Mouse (Mus musculus) hematopoietic stem cell, adult 5-6 weeks (primary cell): ENCODE measurements around the gene Ino80e. TPM values are rescaled to one million over a fixed set of nuclear protein-coding genes. Genes with fewer than 3 reads are reported as not detected.

Experiments used
- ATAC-seq, 2 experiments: fragments of 125-278 bp in 1 of 2; replicated peaks in 1 of 2; 2 replicates each; pipeline ENCODE4 v1.8.0; 2016 to 2017; ENCODE audit warnings: inconsistent platforms in 2 of 2, mild to moderate bottlenecking in 2 of 2, moderate number of reproducible peaks in 2 of 2, low read depth in 1 of 2, moderate TSS enrichment in 1 of 2; ENCODE audit not compliant: low FRiP score in 2 of 2, poor library complexity in 2 of 2, severe bottlenecking in 2 of 2, insufficient read depth in 1 of 2, low TSS enrichment in 1 of 2
- total RNA-seq: library from RNA; stranded (forward); fragments of 172-1452, 232-1000 nt; gene quantifications from 2 replicates; pipeline ENCODE4 v1.2.3, GENCODE M21; 2017

Ino80e gene
- total RNA-seq, 1 experiment from 2014 or later, result 33.2 TPM

DNA sequence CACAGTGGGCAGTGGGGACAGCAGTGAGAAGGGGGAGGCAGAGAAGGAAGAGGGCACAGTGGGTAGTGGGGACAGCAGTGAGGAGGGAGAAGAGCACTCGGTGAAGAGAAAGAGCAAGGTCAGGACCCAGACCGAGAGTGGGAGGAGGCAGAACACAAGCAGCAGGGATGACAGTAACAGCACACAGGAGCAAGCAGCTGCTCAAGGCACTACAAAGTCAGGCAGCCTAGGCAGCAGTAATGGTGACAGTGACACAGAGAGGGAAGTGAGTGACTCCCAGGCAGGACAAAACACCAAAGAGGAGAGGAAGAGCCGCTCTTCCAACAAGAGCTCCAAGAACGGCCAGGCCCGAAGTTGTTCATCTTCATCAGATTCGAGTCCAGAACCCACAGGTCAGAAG lies 1.6 kb upstream of the Ino80e start:
- ATAC-seq, result no peak

- ATAC-seq, result peak; percentile 90 to 92
These were observed 597 bp downstream of the Ino80e start, which contains the start of gene Hirip3 for GRCm38 (mm10) chr7:126861429-126862130. TSS of gene Hirip3 (plus strand) at chr7:126861972.

- ATAC-seq, result no peak
These were observed 1.2 kb downstream of the Ino80e start for GRCm38 (mm10) chr7:126860987-126861386.

GRCm38 (mm10) chr7:126856741-126857420 lies 5.3 kb downstream of the Ino80e start:
- ATAC-seq, result no peak

GRCm38 (mm10) chr7:126855641-126856040 lies 6.5 kb downstream of the Ino80e start:
- ATAC-seq, result no peak

GRCm38 (mm10) chr7:126853454-126853853 lies 8.7 kb downstream of the Ino80e start:
- no peak for ATAC-seq

DNA sequence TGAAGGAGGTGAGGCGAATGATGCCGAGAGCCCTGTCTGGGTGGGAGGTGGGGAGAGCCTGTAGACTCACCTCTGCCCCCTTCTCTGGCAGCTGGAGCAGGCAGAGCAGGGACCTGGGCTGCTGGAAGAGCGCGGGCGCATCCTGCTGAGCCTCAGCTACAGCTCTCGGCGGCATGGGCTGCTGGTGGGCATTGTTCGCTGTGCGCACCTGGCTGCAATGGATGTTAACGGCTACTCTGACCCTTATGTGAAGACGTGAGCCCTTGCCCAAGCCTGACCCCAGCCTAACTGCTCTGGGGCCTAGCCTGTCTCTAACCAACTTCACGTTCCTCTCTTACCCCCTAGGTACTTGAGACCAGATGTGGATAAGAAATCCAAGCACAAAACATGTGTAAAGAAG lies 11.0 kb downstream of the Ino80e start:
- ATAC-seq, result no peak

GRCm38 (mm10) chr7:126850161-126850560 lies 12.0 kb downstream of the Ino80e start:
- no peak for ATAC-seq

DNA sequence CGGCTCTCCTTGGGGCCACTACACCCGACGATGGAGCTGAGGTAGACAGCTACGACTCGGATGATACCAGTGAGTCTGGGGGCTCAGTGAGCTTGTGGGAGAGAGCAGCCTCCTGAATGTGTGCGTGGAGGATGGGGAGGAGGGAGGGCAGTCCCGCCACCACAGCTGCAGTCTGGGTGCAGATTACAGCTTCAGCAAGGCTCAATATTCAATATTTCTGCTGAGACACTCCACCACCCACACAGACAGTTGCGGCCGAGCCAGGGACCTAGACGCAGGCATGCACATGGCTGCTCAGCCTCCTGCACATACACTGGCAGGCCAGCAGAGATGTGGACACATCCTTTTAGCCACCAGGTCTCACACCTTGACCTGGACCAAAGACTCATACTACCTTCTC lies 13.4 kb downstream of the Ino80e start:
- ATAC-seq, result no peak

DNA sequence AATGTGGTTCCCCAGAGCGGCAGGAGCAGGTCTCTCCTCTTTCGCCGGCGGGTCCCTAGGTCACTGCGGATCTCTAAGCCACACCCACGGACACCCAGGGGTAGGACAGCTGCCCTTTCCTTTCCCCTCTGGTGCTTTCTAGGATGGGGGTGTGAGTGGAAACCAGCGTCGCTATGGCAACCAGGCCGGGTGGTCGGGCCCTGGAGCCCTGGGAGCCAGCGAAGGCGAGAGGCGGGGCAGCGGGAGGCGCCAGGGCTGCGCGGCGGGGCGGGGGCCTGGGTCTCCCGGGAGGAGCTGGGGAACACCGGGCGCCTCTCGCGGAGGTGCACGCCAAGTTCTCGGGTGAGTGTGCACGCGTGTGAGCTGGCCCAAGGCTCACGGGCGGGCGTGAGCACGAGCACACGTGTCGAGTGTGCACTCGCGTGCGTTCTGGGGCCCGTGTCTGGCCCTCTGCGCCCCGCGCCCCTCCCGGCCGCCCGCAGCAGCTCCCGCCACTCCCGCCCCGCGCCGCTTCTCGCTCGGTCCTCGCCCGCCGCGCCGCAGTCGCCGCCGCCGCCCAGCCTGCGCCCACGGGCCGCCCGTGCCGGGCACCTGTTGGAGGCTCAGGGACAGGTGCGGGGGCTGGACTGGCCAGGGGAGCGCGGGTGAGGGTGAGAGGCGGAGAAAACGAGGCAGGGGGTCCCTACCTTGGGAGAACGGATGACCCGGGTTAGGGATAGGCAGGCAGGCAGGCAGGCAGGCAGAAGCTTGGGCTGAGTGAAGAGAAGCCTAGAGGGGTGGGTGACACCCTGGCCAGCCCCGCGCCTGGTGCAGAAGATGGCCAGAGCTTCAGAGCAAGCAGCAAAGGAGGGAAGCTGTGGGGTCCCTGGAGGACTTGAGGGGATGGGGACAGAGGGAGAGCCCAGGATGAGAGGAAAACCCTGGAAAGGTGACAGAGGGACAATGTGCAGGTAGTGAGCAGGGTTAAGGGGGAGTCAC lies 14.5 kb downstream of the Ino80e start:
- no peak for ATAC-seq

- no peak for ATAC-seq
These were observed 15.1 kb downstream of the Ino80e start, which contains the start of gene Doc2a for GRCm38 (mm10) chr7:126847116-126847420. TSS of gene Doc2a (plus strand) at chr7:126847416.

DNA sequence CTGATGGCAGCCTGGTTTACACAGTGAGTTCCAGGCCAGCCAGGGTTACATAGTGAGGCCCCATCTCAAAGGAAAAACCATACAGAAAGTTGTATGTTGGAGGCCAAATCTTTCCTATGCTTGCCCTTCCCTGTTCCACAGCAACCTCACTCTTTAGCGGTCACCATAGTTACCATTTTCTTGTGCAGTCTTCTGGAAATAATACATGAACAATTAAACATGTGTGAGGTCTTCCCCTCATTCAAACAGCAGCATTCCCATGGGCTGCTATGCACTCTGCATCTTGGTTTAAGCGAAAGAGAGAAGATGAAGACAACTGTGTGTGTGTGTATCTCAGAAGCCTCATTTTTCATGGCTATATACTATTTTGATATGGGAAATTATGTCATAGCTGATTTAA lies 16.7 kb downstream of the Ino80e start:
- no peak for ATAC-seq

DNA sequence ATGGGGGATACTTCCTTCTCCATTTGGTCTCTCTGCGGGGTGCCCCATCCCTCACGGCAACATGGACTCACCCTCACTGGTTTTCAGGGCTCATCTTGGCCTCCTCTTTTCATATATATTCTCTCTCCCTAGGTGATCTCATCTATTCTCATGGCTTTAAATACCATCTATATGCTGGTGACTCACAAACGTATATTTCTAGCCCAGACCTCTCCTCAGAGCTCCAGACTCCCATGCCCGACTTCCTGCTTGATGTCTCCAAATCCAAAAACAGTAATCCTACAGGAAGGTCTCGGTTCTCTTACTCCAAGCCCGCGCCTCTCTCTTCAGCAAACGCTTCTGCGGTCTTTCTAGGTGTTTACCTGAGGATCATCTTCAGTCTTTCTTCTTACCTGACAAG lies 18.9 kb downstream of the Ino80e start:
- ATAC-seq, result no peak

GRCm38 (mm10) chr7:126833294-126833693 lies 28.9 kb downstream of the Ino80e start:
- ATAC-seq, result no peak

- ATAC-seq, result peak; percentile 94 to 97
These were observed 30.1 kb downstream of the Ino80e start for GRCm38 (mm10) chr7:126832036-126832598.

- no peak for ATAC-seq
These were observed 30.6 kb downstream of the Ino80e start, which contains the start of gene 4930451I11Rik for GRCm38 (mm10) chr7:126831539-126831938. TSS of gene 4930451I11Rik (minus strand) at chr7:126831639.

DNA sequence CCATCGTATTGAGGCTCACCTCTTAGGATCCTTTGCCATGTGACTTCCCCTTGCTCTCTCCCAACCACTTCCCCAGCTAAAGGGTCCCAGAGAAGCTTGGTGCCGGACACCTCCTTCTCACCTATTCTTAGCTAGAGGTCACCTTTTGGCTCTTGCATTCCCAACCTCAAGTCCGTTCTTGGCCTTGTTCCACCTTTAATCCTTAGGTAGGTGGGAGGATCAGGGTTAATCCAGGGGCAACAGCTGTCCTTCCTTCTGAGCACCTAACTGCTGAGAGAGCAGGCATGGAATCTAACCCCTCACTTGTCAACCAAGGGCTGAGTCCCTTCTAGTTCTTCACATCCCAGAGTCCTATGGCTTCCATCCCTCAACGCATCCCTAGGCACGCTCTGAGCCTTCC lies 36.2 kb downstream of the Ino80e start:
- ATAC-seq, result no peak
